Mouse (Mus musculus) limb, embryonic 14.5 days (tissue): ENCODE measurements around the gene Rtl4. TPM values are rescaled to one million over a fixed set of nuclear protein-coding genes. Genes with fewer than 3 reads are reported as not detected.

Experiments used
- ATAC-seq: fragments of 200-750 bp; cut with Nextera tagmentation; 2 replicates; pipeline ENCODE4 v1.8.0; 2017; ENCODE audit warnings: low read depth, moderate number of reproducible peaks, moderate TSS enrichment; ENCODE audit not compliant: low FRiP score
- DNase-seq: peaks from one replicate; pipeline ENCODE4 v3.0.0-alpha.2; 2015; ENCODE audit warnings: low spot score
- H3K27ac ChIP-seq: fragments of 300-500 bp; sonication (generic); replicated peaks from 2 replicates; pipeline ENCODE4 v1.5.1; 2014; ENCODE audit warnings: low read depth, mild to moderate bottlenecking, low read length, moderate library complexity, mixed read lengths
- H3K27me3 ChIP-seq: fragments of 300-500 bp; sonication (generic); 2 replicates; pipeline ENCODE4 v1.6.1; 2014; ENCODE audit warnings: low read length, mixed read lengths; ENCODE audit not compliant: control insufficient read depth, insufficient read depth
- H3K36me3 ChIP-seq: fragments of 300-500 bp; sonication (generic); 2 replicates; pipeline ENCODE4 v1.6.1; 2014; ENCODE audit warnings: mild to moderate bottlenecking, low read length, moderate library complexity, mixed read lengths; ENCODE audit not compliant: control insufficient read depth, insufficient read depth
- H3K4me1 ChIP-seq: fragments of 300-500 bp; sonication (generic); 2 replicates; pipeline ENCODE4 v1.6.1; 2014; ENCODE audit warnings: antibody characterized with exemption, low read length, mixed read lengths; ENCODE audit not compliant: control insufficient read depth, insufficient read depth
- H3K4me2 ChIP-seq: fragments of 300-500 bp; sonication (generic); replicated peaks from 2 replicates; pipeline ENCODE4 v1.6.1; 2014; ENCODE audit warnings: low read depth, mild to moderate bottlenecking, low read length, moderate library complexity; ENCODE audit not compliant: severe bottlenecking
- H3K4me3 ChIP-seq: fragments of 300-500 bp; sonication (generic); replicated peaks from 2 replicates; pipeline ENCODE4 v1.5.1; 2014; ENCODE audit warnings: low read length
- H3K9ac ChIP-seq: fragments of 300-500 bp; sonication (generic); 2 replicates; pipeline ENCODE4 v1.6.1; 2014; ENCODE audit warnings: mild to moderate bottlenecking, low read depth, low read length, moderate library complexity; ENCODE audit not compliant: severe bottlenecking
- H3K9me3 ChIP-seq: fragments of 300-500 bp; sonication (generic); 2 replicates; pipeline ENCODE4 v1.6.1; 2016; ENCODE audit warnings: low read length; ENCODE audit not compliant: control insufficient read depth
- POLR2A ChIP-seq: fragments of 200-500 bp; IDR thresholded peaks from 2 replicates; pipeline ENCODE4 v1.8.0; 2012; ENCODE audit warnings: inconsistent platforms, mild to moderate bottlenecking, moderate library complexity, borderline replicate concordance; ENCODE audit not compliant: insufficient read depth, insufficient read length; ENCODE audit errors: extremely low read depth
- WGBS: fragments of 180-500 bp; shearing (Covaris S2); extraction: QIAGEN DNeasy Blood & Tissue Kit; methylation state at CpG from one replicate; pipeline ENCODE4 v1.1.7; 2014; 5-methylcytosine and 5-hydroxymethylcytosine counted together
- microRNA counts: library from miRNA; unstranded; fragments of <30 nt; microRNA quantifications from one replicate; lab custom pipeline; 2016
- microRNA-seq: library from miRNA; unstranded; fragments of <30 nt; microRNA quantifications from one replicate; pipeline ENCODE4, GENCODE M21; 2016
- polyA plus RNA-seq, 2 experiments: library from polyadenylated mRNA; depleted of rRNA in 1 of 2; stranded (reverse) in 1 of 2; unstranded in 1 of 2; fragments of >200 nt; fragmentation: Nextera tagmentation in 1 of 2; extraction: Ambion mirVana in 1 of 2; gene quantifications; 2 replicates each; pipeline versions ENCODE4 v1.2.1 to v1.2.3; 2012 to 2014

Gene Rtl4
- polyA plus RNA-seq, 2 experiments: 0.65 to 0.80 TPM

GRCm38 (mm10) chrX:145065484-145065913, 376.8 kb downstream of the Rtl4 start:
- H3K36me3 ChIP-seq: no peaks in the 10 kb centered on the region
- no peaks in the 10 kb centered on the region for H3K27me3 ChIP-seq
- H3K9ac ChIP-seq: no peak overlapping the region
- no peak overlapping the region for H3K4me2 ChIP-seq
- TF ChIP-seq POLR2A: no peak
- DNase-seq (no peak), ATAC-seq (no peak)
- 64% methylated on average over 2 of the region's 2 CpGs for WGBS
- no peaks in the 10 kb centered on the region for H3K9me3 ChIP-seq
- H3K4me1 ChIP-seq: no peaks in the 10 kb centered on the region
- no peak overlapping the region for H3K27ac ChIP-seq
- no peak overlapping the region for H3K4me3 ChIP-seq

- Histone ChIP-seq H3K9me3 (no peaks in the 10 kb centered on the region), H3K36me3 (no peaks in the 10 kb centered on the region), H3K4me3 (no peak overlapping the region), H3K4me1 (no peaks in the 10 kb centered on the region), H3K4me2 (no peak overlapping the region), H3K27ac (no peak overlapping the region), H3K27me3 (no peaks in the 10 kb centered on the region), H3K9ac (no peak overlapping the region)
- TF ChIP-seq POLR2A: no peak
- DNase-seq (peak; percentile 5), ATAC-seq (no peak)
Observed at GRCm38 (mm10) chrX:145089802-145090201, 401.1 kb downstream of the Rtl4 start.

GRCm38 (mm10) chrX:145090360-145090759, 401.7 kb downstream of the Rtl4 start:
- no peak overlapping the region for H3K27ac ChIP-seq
- no peak for ATAC-seq
- H3K9me3 ChIP-seq: no peaks in the 10 kb centered on the region
- H3K4me1 ChIP-seq: no peaks in the 10 kb centered on the region
- no peak overlapping the region for H3K9ac ChIP-seq
- WGBS: 79% methylated on average over 3 of the region's 3 CpGs
- no peaks in the 10 kb centered on the region for H3K27me3 ChIP-seq
- no peak for TF ChIP-seq POLR2A
- no peaks in the 10 kb centered on the region for H3K36me3 ChIP-seq
- no peak overlapping the region for H3K4me2 ChIP-seq
- DNase-seq: no peak
- no peak overlapping the region for H3K4me3 ChIP-seq

- 90% methylated on average over 2 of the region's 2 CpGs for WGBS
- Histone ChIP-seq H3K36me3 (no peaks in the 10 kb centered on the region), H3K4me2 (no peak overlapping the region), H3K4me3 (no peak overlapping the region), H3K9ac (no peak overlapping the region), H3K9me3 (no peaks in the 10 kb centered on the region), H3K4me1 (no peaks in the 10 kb centered on the region), H3K27ac (no peak overlapping the region), H3K27me3 (no peaks in the 10 kb centered on the region)
- no peak for TF ChIP-seq POLR2A
- ATAC-seq (no peak), DNase-seq (no peak)
Observed at GRCm38 (mm10) chrX:145090964-145091363, 402.3 kb downstream of the Rtl4 start.

MicroRNAs encoded within 50 kb of the gene (microRNA counts, 519-probe panel; counts per million panel counts)
- microRNA mmu-miR-3472 (lab: Ali Mortazavi, UCI): 1,320 counts per million, percentile 8 among the panel's probes with 10 or more counts

Small RNAs within 50 kb of the gene (microRNA-seq; reads per million reads assigned to microRNA genes)
- not detected for gene Mir3472

Other genes starting within 250 kb of the Rtl4 start
- 0.04 TPM in 1 of 2 replicates, not detected in the other for gene Trpc5os, start 232.3 kb upstream of the Rtl4 start, polyA plus RNA-seq (2012; rRNA removed)
- gene Trpc5os, start 232.3 kb upstream of the Rtl4 start, polyA plus RNA-seq (2014; fragmentation: Nextera tagmentation; extraction: Ambion mirVana): 0.08 and 0.14 TPM in 2 replicates
- 0.50 and 0.54 TPM in 2 replicates for gene Trpc5, start 727 bp upstream of the Rtl4 start, polyA plus RNA-seq (2012; rRNA removed)
- 0.28 and 0.51 TPM in 2 replicates for gene Trpc5, start 727 bp upstream of the Rtl4 start, polyA plus RNA-seq (2014; fragmentation: Nextera tagmentation; extraction: Ambion mirVana)